Mouse (Mus musculus) heart, postnatal 0 days (tissue): ENCODE data around the gene Fam129a.

ENCODE experiments used
- CTCF ChIP-seq: IDR thresholded peaks from 2 replicates; pipeline ENCODE4 v1.5.1; 2016; ENCODE audit warnings: antibody characterized with exemption, control low read depth, low read depth
- EP300 ChIP-seq: IDR thresholded peaks from 2 replicates; pipeline ENCODE4 v1.6.1; 2016; ENCODE audit warnings: antibody characterized with exemption, low read depth

DNA sequence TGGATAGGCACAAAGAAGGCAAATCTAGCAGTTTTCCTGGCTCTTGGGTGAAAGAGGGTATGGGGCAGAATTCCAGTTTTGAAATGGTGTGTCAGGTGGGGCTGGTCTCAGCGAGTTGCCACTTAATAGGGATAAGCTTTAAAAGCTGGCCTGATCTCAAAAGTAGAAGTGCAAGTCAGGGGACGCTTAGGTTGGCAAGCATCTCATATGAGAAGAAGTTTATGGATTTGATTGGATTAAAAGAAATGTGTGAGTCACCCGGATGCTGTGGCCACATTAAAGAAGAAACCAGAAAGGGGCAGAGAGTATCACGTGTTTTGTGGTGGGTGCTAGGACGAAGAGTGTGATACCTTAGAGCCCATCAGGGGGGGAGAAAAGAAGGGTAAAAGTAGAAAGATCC lies 114.0 kb downstream of the Fam129a start:
- TF ChIP-seq EP300 (no peak), CTCF (no peak)
